Mouse (Mus musculus) liver, postnatal 0 days (tissue): Measurements from ENCODE around the gene Dynlrb1.

ENCODE experiments used
- CTCF ChIP-seq: sonication (generic); IDR thresholded peaks from 2 replicates; pipeline ENCODE4 v1.5.1; 2016; ENCODE audit warnings: antibody characterized with exemption, low read depth
- EP300 ChIP-seq: IDR thresholded peaks from 2 replicates; pipeline ENCODE4 v1.6.1; 2016; ENCODE audit warnings: antibody characterized with exemption, low read depth, mild to moderate bottlenecking

DNA sequence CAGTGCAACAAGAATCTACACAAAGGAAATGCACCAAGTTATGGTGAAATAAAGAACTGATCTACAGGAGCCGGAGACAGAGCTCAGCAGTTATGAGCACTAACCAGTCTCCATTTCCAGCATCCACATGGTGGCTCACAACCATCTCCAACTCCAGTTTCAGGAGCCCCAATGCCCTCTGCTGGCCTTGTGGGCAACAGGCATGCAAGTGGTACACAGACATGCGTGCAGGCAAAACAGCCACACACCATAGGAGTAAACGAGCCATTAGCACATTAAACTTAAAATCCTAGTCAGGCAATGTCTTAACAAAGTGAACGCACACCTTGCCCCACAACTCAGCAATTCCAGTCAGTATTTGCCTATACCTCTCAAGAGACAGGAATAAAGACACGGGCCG lies 35.6 kb downstream of the Dynlrb1 start:
- TF ChIP-seq EP300: no peak
- peak; percentile 58 for TF ChIP-seq CTCF
